Mouse (Mus musculus): ENCODE results near the gene Lrrc43. TPM values are rescaled to one million over a fixed set of nuclear protein-coding genes. Genes with fewer than 3 reads are reported as not detected.
"Not testable (repeated sequence)": the region's sequence is repeated elsewhere in the genome, so short reads cannot be mapped to it uniquely, and the experiment has no call there.

The Lrrc43 gene
- polyA plus RNA-seq, 1 experiment from 2014 or later: not detected

DNA sequence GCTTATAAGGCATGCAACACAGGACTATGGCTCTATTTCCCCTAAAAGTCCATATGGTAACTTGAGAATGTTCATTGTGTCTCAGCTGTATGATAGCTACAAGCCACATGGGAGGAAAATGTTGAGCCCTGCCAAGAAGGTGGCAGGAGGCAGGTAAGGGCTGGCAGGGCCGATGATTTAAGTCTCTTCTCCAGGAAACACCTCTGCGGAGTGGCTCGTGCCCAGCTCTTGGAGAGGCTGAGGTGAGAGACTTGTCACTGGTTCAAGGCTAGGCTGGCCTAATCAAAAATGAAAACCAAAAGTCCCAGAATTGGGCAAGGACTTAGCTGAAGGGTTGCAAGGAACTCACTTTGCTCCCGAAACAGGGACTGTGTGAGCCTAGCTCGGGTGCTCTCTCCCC is 21.1 kb downstream of the Lrrc43 start, which contains the start of gene B3gnt4:
Gene B3gnt4 (plus strand): TSS at position 301 of the 400 bp plus-strand sequence.
- ATAC-seq (no peak), DNase-seq (no peak)
- Histone ChIP-seq H3K4me3 (ENCODE audit: low read depth, low read length) (no peak within 1 kb of the TSS), H3K9me3 (ENCODE audit: low read length) (no peaks in the 10 kb centered on the region), H3K4me2 (ENCODE audit: low read depth, low read length) (no peak within 1 kb of the TSS), H3K4me1 (ENCODE audit: insufficient read depth) (peaks cover 13% of the 10 kb centered on the region; the same call in 1 of the 2 replicates), H3K27me3 (ENCODE audit: insufficient read depth, low read length) (peaks cover 38% of the 10 kb centered on the region), H3K9ac (replicated peaks) (no peak within 1 kb of the TSS), H3K36me3 (replicated peaks; ENCODE audit: insufficient read depth, low read length) (peaks cover 2% of the 10 kb centered on the region; the same call in 1 of the 2 replicates), H3K27ac (ENCODE audit: low read depth) (no peak within 1 kb of the TSS)
- TF ChIP-seq EP300 (IDR thresholded peaks at IDR 0.05; ENCODE audit: low read depth) (no peak), CTCF (IDR thresholded peaks at IDR 0.05; ENCODE audit: low read depth) (no peak)
- WGBS (ENCODE audit: insufficient replicate concordance): 87% methylated on average over 5 of the region's 5 CpGs

DNA sequence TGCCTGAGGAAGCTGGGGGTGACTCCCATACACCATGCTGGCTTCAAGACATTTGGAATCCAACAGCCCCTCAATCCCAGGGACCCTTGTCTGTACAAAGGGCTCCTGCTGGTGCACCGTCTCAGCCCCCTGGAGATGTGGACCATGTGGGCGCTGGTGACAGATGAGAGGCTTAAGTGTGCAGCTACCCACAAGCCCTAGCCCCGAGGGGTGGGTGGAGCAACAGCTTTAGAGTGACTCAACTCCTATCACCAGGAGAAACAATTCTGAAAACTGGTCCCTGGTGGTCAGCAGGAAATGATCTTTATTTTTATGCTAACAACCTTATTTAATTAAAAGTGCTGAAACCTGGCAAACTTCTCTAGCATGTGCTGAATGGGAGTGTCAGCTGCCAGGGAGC is 22.3 kb downstream of the Lrrc43 start:
- not testable (repeated sequence) for H3K27ac ChIP-seq (ENCODE audit: low read depth); ATAC-seq; H3K4me3 ChIP-seq (ENCODE audit: low read depth, low read length); H3K9me3 ChIP-seq (ENCODE audit: low read length); DNase-seq; H3K4me2 ChIP-seq (ENCODE audit: low read depth, low read length); H3K36me3 ChIP-seq (replicated peaks; ENCODE audit: insufficient read depth, low read length); H3K9ac ChIP-seq (replicated peaks)
- peaks cover 13% of the 10 kb centered on the region; the same call in 1 of the 2 replicates for H3K4me1 ChIP-seq (ENCODE audit: insufficient read depth)
- peaks cover 33% of the 10 kb centered on the region for H3K27me3 ChIP-seq (ENCODE audit: insufficient read depth, low read length)
- WGBS (ENCODE audit: insufficient replicate concordance): 67% methylated on average over 3 of the region's 3 CpGs

DNA sequence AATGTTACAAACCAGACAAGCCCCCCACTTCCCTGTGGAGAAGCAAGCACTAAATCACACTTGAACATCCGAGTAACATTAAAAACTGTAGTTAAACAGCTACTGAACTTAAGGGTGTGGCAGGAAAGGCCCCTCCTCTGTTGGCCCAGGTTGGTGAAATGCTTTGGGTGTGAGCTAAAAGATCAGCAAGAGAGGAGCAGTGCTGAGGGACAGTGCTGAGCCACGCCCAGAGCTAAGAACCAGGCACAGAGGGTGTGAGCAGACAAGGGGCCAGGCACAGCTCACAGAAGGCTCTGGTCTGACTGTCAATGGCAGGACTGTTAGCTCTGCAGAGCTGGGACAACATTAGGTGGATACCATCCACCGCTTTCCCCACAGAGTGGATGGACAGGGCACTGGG is 23.0 kb downstream of the Lrrc43 start:
- Histone ChIP-seq H3K36me3 (replicated peaks; ENCODE audit: insufficient read depth, low read length) (peaks cover 8% of the 10 kb centered on the region), H3K4me1 (ENCODE audit: insufficient read depth) (peaks cover 13% of the 10 kb centered on the region; the same call in 1 of the 2 replicates), H3K27ac (ENCODE audit: low read depth) (no peak overlapping the region), H3K27me3 (ENCODE audit: insufficient read depth, low read length) (peaks cover 31% of the 10 kb centered on the region), H3K4me2 (ENCODE audit: low read depth, low read length) (no peak overlapping the region), H3K9me3 (ENCODE audit: low read length) (no peaks in the 10 kb centered on the region), H3K4me3 (ENCODE audit: low read depth, low read length) (no peak overlapping the region), H3K9ac (replicated peaks) (no peak overlapping the region)
- no peak for DNase-seq
- TF ChIP-seq CTCF (IDR thresholded peaks at IDR 0.05; ENCODE audit: low read depth) (no peak), EP300 (IDR thresholded peaks at IDR 0.05; ENCODE audit: low read depth) (no peak)
- 55% methylated on average over 3 of the region's 3 CpGs for WGBS (ENCODE audit: insufficient replicate concordance)
- ATAC-seq: peak; percentile 38

DNA sequence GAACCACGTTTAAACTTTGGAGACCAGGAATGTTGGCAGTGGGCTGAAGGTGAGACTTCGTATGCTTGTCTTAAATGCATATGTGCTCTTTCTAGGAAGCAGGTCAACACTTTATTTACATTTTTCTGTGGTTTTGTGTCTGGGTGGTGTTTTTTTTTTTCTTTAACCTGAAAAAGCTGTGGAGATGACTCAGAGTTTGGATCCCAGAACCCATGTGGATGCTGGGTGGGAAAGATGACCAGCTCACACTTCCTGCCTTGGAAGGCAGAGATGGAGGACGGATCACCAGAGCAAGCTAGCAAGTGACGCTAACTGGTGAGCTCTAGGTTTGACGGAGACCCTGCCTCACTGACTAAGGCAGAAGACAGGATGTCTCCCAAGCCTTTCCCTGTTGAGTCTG is 25.8 kb downstream of the Lrrc43 start:
- H3K4me3 ChIP-seq (ENCODE audit: low read depth, low read length): no peak overlapping the region
- no peaks in the 10 kb centered on the region for H3K4me1 ChIP-seq (ENCODE audit: insufficient read depth)
- TF ChIP-seq CTCF (IDR thresholded peaks at IDR 0.05; ENCODE audit: low read depth) (no peak), EP300 (IDR thresholded peaks at IDR 0.05; ENCODE audit: low read depth) (no peak)
- DNase-seq (no peak), ATAC-seq (no peak)
- H3K9ac ChIP-seq (replicated peaks): no peak overlapping the region
- no peaks in the 10 kb centered on the region for H3K9me3 ChIP-seq (ENCODE audit: low read length)
- WGBS (ENCODE audit: insufficient replicate concordance): 90% methylated on average over 5 of the region's 5 CpGs
- H3K27ac ChIP-seq (ENCODE audit: low read depth): no peak overlapping the region
- H3K27me3 ChIP-seq (ENCODE audit: insufficient read depth, low read length): 0 out of 2 replicates have a peak, but pooled peaks cover 4% of the 10 kb centered on the region
- peaks cover 21% of the 10 kb centered on the region for H3K36me3 ChIP-seq (replicated peaks; ENCODE audit: insufficient read depth, low read length)
- no peak overlapping the region for H3K4me2 ChIP-seq (ENCODE audit: low read depth, low read length)

DNA sequence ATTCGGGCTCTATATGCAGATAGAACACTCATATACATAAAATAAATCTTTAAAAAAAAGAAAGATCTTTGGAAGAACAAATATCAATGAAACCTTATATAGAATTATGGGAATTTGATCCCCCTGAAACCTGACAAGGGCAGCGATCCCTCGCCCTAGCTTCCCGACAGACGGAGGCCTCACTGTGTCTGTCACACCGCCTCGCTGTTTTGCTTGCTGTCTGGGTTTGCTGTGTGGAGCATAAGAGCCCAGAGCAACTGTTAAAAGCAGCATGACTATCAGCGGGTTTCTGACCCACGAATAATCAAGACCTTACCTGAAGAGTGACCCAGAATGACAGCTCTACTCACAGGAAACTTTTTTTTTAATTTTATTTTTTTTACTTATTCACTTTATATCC is 31.6 kb downstream of the Lrrc43 start:
- WGBS (ENCODE audit: insufficient replicate concordance): 92% methylated on average over 9 of the region's 9 CpGs
- DNase-seq: no peak
- Histone ChIP-seq H3K4me2 (ENCODE audit: low read depth, low read length) (no peak overlapping the region), H3K9ac (replicated peaks) (no peak overlapping the region), H3K27me3 (ENCODE audit: insufficient read depth, low read length) (no peaks in the 10 kb centered on the region), H3K9me3 (ENCODE audit: low read length) (no peaks in the 10 kb centered on the region), H3K27ac (ENCODE audit: low read depth) (no peak overlapping the region), H3K36me3 (replicated peaks; ENCODE audit: insufficient read depth, low read length) (peaks cover 19% of the 10 kb centered on the region), H3K4me1 (ENCODE audit: insufficient read depth) (peaks cover 14% of the 10 kb centered on the region), H3K4me3 (ENCODE audit: low read depth, low read length) (no peak overlapping the region)
- no peak for ATAC-seq
- TF ChIP-seq EP300 (IDR thresholded peaks at IDR 0.05; ENCODE audit: low read depth) (no peak), CTCF (IDR thresholded peaks at IDR 0.05; ENCODE audit: low read depth) (no peak)

DNA sequence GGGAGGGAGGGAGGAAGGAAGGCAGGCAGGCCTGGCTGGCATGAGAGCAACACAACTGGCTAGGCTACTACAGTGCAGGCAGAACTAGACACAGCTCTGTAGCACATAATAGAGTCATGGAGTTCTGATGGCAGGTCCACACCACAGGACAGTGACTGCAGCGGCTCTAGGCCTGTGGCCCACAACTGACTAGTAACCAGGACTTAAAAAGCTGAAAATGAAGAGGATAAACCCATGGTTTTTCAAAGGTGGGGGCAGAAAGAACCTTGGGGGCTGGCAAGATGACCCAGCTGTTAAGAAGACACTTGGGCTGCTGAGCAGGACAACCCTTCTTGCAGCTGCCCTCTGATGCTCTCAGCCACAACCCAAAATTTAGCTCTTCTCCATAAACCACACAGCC is 32.5 kb downstream of the Lrrc43 start:
- no peak for TF ChIP-seq EP300 (IDR thresholded peaks at IDR 0.05; ENCODE audit: low read depth)
- TF ChIP-seq CTCF (IDR thresholded peaks at IDR 0.05; ENCODE audit: low read depth): no peak
- Histone ChIP-seq H3K9ac (replicated peaks) (no peak overlapping the region), H3K27ac (ENCODE audit: low read depth) (no peak overlapping the region), H3K4me1 (ENCODE audit: insufficient read depth) (peaks cover 14% of the 10 kb centered on the region), H3K4me2 (ENCODE audit: low read depth, low read length) (no peak overlapping the region), H3K36me3 (replicated peaks; ENCODE audit: insufficient read depth, low read length) (peaks cover 17% of the 10 kb centered on the region), H3K27me3 (ENCODE audit: insufficient read depth, low read length) (no peaks in the 10 kb centered on the region), H3K9me3 (ENCODE audit: low read length) (no peaks in the 10 kb centered on the region), H3K4me3 (ENCODE audit: low read depth, low read length) (no peak overlapping the region)
- DNase-seq: no peak
- WGBS (ENCODE audit: insufficient replicate concordance): 72% methylated on average over 1 of the region's 1 CpGs
- ATAC-seq: no peak

DNA sequence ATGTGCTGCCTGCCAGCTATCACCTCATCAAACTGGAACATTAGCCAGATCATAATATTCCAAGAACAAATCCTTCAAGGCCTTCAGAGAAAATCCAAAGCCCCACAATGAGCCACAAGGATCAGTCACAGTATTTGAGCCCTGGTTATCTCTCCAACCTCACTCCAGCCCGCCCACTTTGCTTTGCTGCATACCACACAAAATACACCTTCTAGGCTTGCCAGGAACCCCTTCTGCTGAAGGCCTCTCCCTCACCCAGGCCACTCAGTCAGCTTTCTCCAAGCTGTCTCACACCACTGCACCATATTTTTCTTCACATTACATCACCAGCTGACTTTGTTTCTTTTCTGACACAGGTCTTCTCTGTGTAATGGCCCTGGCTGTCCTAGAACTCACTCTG is 33.1 kb downstream of the Lrrc43 start:
- TF ChIP-seq EP300 (IDR thresholded peaks at IDR 0.05; ENCODE audit: low read depth): no peak
- TF ChIP-seq CTCF (IDR thresholded peaks at IDR 0.05; ENCODE audit: low read depth): no peak
- Histone ChIP-seq H3K4me2 (ENCODE audit: low read depth, low read length) (no peak overlapping the region), H3K4me1 (ENCODE audit: insufficient read depth) (peaks cover 14% of the 10 kb centered on the region), H3K9me3 (ENCODE audit: low read length) (no peaks in the 10 kb centered on the region), H3K27me3 (ENCODE audit: insufficient read depth, low read length) (no peaks in the 10 kb centered on the region), H3K27ac (ENCODE audit: low read depth) (no peak overlapping the region), H3K36me3 (replicated peaks; ENCODE audit: insufficient read depth, low read length) (peaks cover 12% of the 10 kb centered on the region), H3K9ac (replicated peaks) (no peak overlapping the region), H3K4me3 (ENCODE audit: low read depth, low read length) (no peak overlapping the region)
- 76% methylated on average over 1 of the region's 1 CpGs for WGBS (ENCODE audit: insufficient replicate concordance)
- no peak for DNase-seq
- ATAC-seq: no peak

All from liver, postnatal 0 days (tissue).